Mouse (Mus musculus): ENCODE results near the gene Lama2. TPM values are rescaled to one million over a fixed set of nuclear protein-coding genes. Genes with fewer than 3 reads are reported as not detected.

Gene Lama2
- total RNA-seq (2021), result 10 to 100 TPM in 1 of 2 experiments, 1 to 10 TPM in 1; 9.6 to 12.1 TPM

DNA sequence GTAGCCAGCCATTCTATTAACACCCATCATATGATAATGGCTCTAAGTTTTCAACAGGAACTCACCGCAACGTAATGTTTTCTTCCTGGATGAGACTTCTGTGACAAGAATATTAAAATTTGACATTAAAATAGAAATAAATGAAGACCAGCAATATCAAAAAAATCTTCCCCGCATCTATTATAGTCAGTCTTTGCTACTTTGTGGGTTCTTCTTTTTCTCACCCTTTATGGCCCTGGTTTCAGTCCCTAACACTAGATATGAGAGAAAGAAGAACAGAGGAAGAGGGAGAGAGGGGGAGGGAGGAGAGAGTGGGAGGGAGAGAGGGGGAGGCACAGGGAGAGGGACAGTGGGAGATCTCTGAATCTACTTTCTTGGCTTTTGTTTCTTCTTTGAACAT, at the start of gene Lama2:
Gene Lama2 (minus strand): TSS at position 101 of the 400 bp plus-strand sequence.
- no peak for DNase-seq (ENCODE audit: extremely low spot score in 1 of 2, low spot score in 1 of 2)

- DNase-seq (ENCODE audit: extremely low spot score in 1 of 2, low spot score in 1 of 2), result no peak
Observed at GRCm38 (mm10) chr10:27664391-27664790, 44.8 kb upstream of the Lama2 start.

DNA sequence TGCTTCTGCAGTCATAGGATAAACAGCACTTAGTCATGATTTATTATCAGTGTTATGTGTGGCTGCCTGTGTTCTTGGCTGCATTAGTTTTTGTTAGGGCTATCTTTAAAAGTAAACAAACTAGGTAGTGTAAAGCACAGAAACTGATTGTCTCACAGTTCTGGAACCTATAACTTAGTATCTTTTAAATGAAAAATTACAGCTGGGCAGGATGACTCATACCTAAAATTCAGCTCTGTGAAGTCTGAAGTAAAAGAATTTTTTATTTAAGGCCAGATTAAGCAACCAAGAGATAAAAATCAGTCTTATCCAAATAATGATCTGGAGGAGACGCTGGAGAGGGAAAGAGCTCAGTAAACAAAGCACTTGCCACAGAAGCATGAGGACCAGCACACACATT, 43.8 kb upstream of the Lama2 start:
- DNase-seq (ENCODE audit: extremely low spot score in 1 of 2, low spot score in 1 of 2), result no peak

DNA sequence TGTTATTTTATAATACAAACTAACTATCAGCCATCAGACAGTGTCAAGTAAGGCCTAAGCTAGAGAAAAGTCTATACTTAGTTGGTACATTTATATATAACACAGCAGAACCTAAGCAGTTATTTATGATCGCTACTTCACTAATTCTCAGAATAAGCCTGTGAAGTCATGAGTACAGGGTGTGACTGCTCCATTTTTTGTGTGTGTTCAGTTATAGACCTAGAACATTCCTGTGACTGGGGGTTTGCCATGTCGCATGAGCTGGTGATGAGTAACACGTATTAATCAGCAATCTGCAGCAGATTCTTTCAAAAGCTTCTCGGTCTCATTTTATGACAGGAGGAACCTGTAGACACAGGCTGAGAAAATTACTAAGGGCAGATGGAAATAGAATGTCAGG, 34.6 kb upstream of the Lama2 start:
- no peak for DNase-seq (ENCODE audit: extremely low spot score in 1 of 2, low spot score in 1 of 2)

DNA sequence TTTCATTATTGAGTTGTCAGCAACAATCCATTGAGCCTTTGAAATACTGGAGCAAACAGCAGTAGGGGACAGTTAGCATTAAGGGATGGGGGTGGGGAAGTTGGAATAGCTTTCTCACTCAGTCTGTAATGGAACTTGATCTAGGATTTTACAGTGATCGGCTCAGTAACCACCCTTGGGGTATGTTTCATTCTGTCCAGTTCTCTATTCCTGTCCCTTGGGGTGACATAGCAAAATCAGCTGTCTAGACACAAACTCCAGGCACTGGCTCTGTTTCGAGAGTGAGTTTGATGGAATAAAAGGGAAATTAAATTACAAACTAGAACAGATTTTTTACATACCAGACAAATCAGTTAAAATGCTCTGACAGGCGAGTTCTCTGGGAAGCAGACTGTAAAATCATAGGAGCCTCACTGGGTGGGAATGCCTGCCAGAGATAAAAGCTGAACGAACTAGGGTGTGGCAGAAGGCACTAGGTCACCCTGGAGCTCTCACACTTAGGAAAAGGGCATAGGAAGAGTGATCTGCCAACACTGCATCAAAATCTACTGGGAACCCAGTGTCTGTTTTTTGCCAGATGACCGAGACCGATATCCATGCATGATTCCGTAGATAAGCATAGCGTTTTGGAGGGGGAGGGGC, 33.3 kb upstream of the Lama2 start:
- DNase-seq (ENCODE audit: extremely low spot score in 1 of 2, low spot score in 1 of 2), result no peak

GRCm38 (mm10) chr10:27635721-27636120, 16.2 kb upstream of the Lama2 start:
- DNase-seq (ENCODE audit: extremely low spot score in 1 of 2, low spot score in 1 of 2), result no peak

DNA sequence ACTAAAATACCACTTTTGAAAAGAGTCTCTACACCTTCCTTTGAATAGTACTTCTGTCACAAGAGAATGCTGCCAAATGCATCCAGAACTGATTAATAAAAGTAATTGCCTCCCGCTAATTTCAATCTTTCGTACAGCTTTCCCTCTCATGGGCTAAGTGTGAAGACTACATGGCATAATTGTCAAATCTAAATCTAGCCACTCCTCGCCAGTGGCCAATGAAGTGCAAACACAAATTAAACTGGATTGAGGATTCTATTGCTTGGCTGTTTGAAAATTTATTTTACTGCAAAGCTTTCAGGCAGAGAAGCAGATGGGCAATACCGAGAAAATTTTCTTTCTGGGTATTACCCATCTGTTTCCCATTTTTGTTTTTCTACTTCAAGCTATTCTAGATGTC, 11.4 kb upstream of the Lama2 start:
- DNase-seq (ENCODE audit: extremely low spot score in 1 of 2, low spot score in 1 of 2), result no peak

DNA sequence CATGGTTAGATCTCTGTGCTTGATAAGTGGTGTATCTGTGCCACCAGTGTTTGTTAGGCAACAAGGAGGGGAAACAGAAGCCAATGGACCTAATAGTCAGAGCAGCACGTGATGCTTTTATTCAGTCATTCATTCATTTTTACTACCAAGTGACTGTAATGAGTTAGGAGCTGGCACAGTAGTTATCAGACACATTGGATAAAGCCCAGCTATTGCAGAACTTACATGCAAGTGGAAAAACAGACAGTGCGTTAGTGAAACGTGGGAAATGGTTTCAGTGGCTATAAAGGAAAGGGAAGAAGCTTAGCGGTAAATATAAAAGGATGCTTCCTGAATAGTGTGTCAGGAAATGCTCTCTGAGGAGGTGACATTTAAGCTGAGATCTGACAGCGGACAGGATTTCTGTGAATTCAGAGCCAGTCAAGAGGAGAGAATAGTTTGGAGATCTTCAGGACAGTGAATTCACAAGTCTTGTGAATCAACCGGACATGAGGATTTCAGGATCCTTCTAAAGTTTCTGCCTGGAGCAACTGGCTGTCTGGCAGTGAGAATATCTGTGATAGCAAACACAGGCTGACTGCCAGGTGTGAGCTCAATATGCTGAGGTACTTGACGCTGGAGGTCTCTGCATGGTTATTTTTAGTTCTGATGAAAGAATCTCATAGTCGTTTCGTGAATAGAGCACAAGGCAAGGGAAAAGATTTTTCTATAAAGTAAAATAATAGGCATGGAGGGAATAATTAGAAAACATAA, 2.3 kb upstream of the Lama2 start:
- DNase-seq (ENCODE audit: extremely low spot score in 1 of 2, low spot score in 1 of 2), result no peak

DNA sequence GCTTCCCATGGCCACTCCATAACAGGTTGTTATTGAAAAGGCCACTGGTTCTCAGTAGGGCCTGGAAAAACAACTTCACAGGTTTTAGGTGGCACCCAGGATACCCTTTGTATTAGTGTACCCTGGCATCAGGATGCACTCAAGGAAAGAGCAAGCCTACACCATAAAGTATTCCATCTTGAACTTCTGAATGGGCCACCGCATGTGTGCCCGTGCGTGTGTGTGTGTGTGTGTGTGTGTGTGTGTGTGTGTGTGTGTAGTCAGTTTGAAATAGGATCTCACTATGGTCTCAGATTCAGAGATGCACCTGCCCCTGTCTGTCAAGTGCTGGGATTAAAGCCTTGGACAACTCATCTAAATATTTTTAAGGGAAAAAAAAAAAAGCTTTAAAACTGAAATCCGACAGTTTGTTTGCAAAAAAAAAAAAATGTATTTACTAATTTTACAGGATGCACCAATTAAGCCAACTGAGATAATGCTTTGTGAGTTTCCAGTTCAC, 2.0 kb downstream of the Lama2 start:
- no peak for DNase-seq (ENCODE audit: extremely low spot score in 1 of 2, low spot score in 1 of 2)

DNA sequence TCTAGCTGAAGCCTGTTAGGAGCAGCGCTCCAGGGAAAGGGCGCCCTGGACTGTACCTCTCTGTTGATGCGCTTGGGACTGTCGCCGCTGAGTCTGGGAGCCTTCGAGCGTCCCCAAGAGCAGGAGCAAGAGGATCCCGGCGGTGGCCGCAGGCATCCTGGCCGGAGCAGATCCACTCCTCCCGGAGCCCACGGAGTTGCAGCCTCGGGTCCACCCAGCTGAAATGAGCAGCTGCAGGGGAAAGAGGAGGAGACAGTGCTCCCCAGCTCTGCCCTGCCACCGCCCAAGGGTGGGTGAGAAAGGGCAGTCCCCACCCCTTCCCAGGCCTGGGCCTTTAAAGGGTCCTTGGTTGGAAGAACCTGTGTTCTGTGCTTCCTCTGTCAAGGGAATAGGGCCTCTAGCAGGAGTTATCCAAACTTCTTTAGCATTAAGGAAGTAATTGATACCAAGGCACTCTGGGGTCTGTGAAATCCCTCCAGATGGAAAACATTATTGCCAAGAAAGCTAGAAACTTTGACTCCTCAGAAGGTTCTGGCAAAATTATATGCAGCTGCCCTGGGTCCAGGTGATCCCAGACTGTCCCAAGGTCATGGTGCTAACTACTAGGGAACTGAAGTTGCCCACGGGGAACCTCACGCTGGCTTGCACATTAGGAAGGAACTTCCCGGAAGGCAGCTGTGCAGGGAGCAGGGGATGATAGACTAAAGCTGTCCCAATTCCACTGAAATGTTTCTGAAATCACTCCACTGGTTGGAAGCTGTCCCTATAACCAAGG, 2.7 kb downstream of the Lama2 start:
- no peak for DNase-seq (ENCODE audit: extremely low spot score in 1 of 2, low spot score in 1 of 2)

GRCm38 (mm10) chr10:27595675-27596074, 23.9 kb downstream of the Lama2 start:
- no peak for DNase-seq (ENCODE audit: extremely low spot score in 1 of 2, low spot score in 1 of 2)

DNA sequence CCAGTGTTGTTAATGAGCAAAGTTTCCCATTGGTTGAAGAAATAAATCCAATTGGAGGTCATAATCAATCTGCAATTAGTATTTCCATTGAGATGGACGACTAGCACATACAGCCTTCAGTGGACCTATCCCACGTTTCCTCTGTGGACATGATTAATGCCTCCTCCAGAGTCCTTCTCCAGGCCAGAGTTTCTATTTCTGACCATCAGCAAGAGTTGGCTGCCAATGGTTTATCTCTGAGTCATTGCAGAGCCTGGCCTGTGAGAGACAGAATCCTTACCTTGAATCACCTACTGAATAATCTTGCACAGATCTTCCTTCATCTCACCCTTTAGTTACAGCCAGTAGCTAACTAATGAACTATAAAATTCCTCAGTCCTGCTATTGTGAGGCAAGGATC, 86.3 kb downstream of the Lama2 start:
- no peak for DNase-seq (ENCODE audit: extremely low spot score in 1 of 2, low spot score in 1 of 2)

DNA sequence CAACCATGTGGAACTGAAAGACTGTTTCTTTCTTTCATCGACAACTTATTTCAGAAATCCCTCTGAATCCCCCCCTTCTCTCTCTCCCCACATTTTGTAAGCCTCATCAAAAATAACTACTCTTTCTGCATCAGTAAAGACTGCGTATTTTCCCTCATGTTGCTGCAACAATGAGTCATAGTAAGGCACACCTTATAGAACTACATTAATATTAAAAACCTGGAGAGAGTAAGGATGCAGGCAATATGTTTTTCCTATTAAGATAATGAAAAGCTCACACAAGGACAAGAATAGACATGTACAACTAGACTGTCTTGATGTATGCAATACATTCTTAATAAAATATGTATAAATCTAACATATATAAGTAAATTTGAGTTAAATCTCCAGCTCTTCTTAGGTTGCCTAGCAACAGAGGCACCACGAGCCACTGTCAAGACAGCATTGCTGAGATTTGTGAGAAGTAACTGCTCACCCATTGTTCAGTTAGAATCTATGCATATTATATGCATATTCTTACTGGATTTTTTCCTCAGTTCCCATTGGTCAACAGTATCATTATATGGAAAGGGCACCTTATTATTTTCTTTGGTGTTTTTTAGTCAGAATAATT, 110.6 kb downstream of the Lama2 start:
- no peak for DNase-seq (ENCODE audit: extremely low spot score in 1 of 2, low spot score in 1 of 2)

DNA sequence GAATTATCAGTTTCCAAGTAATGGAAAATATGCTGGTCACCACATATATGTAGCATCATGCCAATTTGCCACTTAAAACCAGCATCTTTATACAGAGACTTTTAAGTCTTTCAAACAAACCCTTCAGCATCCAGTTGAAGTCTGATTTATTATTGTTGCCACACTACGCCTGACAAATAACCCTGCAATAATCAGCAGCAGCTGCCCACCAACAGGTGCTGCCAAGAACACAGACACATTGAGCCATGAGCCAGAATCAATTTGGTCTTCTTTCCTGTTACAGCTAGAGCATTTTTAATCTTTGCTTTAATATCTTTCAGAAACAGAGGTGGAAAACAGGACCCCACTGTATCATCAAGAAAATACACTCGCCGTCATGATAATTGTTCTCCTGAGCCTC, 118.7 kb downstream of the Lama2 start:
- no peak for DNase-seq (ENCODE audit: extremely low spot score in 1 of 2, low spot score in 1 of 2)

GRCm38 (mm10) chr10:27488452-27488851, 131.1 kb downstream of the Lama2 start:
- no peak for DNase-seq (ENCODE audit: extremely low spot score in 1 of 2, low spot score in 1 of 2)

GRCm38 (mm10) chr10:27484041-27484440, 135.5 kb downstream of the Lama2 start:
- DNase-seq (ENCODE audit: extremely low spot score in 1 of 2, low spot score in 1 of 2), result no peak

DNA sequence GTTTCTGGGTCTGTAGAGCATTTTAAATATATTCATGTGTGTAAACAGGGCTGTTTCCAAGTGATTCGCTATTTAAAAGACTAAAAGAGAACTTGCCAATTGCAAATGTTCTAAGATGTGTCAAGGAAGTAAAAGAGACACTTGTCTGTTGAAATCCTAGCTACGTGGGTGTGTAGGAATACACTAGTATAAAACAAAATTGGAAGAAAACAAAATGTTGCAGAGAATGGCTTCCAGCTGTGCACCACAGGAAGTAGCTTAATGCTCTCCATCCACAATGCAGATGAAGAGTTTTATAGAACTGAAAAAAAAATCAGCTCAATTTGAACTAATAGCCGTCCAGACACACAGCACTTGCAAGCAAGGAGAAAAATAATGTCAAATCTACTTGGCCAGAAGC, 144.0 kb downstream of the Lama2 start:
- no peak for DNase-seq (ENCODE audit: extremely low spot score in 1 of 2, low spot score in 1 of 2)

- no peak for DNase-seq (ENCODE audit: extremely low spot score in 1 of 2, low spot score in 1 of 2)
Observed at GRCm38 (mm10) chr10:27468274-27468673, 151.3 kb downstream of the Lama2 start.

DNA sequence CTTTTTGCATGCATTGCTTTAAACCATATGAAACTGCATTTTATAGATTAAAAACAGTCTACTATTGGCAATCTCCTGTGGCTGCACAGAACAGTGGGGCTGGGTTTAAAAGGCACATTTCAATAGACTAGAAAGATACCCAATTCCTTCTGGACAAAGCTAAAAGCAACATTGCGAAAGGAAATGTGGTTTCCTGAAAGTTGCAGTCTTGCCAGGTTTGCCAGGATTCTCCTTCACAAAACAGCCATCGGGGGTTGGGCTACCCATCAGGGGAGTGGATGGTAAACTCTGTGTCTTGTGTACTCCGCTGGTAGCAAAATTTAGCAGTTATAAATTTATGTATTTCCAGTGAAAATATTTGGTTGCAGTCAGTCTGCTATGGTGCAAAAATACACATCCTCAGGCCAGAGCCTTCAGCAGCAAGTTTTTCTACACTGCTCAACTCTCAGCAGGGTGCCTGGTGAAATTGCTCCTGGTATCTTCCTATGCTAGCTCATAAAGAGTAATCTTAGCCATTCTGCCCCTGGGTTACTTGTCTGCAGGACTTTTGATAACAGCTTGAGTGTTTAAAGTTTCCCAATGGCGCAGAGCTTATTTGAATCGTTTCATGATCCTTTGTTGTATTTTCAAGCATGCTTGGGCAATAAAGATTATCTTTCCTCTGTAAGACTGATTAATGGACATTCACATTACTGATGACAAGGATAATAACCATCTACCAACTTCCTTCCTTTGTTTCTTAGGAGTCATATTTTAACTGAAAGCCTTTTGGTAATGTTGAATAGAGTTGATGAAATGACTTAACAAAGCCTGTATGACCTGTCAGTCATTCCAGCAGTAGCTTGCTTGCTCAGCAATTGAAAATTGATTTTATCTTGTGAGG, 205.7 kb downstream of the Lama2 start:
- DNase-seq (ENCODE audit: extremely low spot score in 1 of 2, low spot score in 1 of 2), result no peak

DNA sequence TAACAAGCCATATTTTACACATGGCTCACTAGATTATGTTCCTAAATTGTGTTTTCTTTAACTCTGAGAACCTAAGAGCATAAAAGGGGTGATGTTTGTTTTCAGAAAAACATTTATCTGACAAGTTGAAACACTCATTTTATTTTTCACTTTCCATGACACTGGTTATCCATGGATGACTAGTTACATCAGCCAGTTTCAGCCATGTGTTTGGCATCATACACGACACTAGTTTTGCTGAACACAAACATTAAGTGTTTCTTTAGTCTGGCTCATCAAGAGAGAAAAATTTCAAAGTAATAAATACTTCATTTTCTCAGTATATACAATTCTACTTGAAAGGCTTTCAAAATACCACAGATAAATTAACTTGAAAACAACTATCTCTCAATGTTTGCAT, 228.8 kb downstream of the Lama2 start:
- DNase-seq (ENCODE audit: extremely low spot score in 1 of 2, low spot score in 1 of 2), result no peak
